Mouse (Mus musculus): ENCODE results near the gene Cyp2f2.

GRCm38 (mm10) chr7:27156005-27156404 is 36.3 kb downstream of the Cyp2f2 start:
- TF ChIP-seq CTCF (conservative IDR thresholded peaks at IDR 0.05; ENCODE audit: low read length), result no peak
- TF ChIP-seq NANOG (IDR thresholded peaks at IDR 0.05; ENCODE audit: borderline replicate concordance, low read length), result no peak

All from E14TG2a.4 (cell line).